Mouse (Mus musculus) limb, embryonic 11.5 days (tissue): ENCODE results near the gene Anks1. TPM values are rescaled to one million over a fixed set of nuclear protein-coding genes. Genes with fewer than 3 reads are reported as not detected.
A peak's percentile ranks its signal among the peaks of the same experiment; 100 is the strongest.

Experiments
- ATAC-seq: fragments of 200-750 bp; cut with Nextera tagmentation; 2 replicates; pipeline ENCODE4 v1.8.0; 2017; ENCODE audit warnings: low read depth; ENCODE audit not compliant: insufficient number of reproducible peaks, low FRiP score, low TSS enrichment
- DNase-seq: peaks from one replicate; pipeline ENCODE4 v3.0.0-alpha.2; 2015; ENCODE audit warnings: low spot score
- H3K27ac ChIP-seq: fragments of 300-500 bp; sonication (generic); replicated peaks from 2 replicates; pipeline ENCODE4 v1.5.1; 2014; ENCODE audit warnings: low read depth, mild to moderate bottlenecking, low read length
- H3K27me3 ChIP-seq: fragments of 300-500 bp; sonication (generic); 2 replicates; pipeline ENCODE4 v1.6.1; 2014; ENCODE audit warnings: mild to moderate bottlenecking, low read length, mixed read lengths; ENCODE audit not compliant: control insufficient read depth, insufficient read depth
- H3K36me3 ChIP-seq: fragments of 300-500 bp; sonication (generic); 2 replicates; pipeline ENCODE4 v1.6.1; 2014; ENCODE audit warnings: mild to moderate bottlenecking, low read length, moderate library complexity, mixed read lengths; ENCODE audit not compliant: control insufficient read depth, insufficient read depth
- H3K4me1 ChIP-seq: fragments of 300-500 bp; sonication (generic); 2 replicates; pipeline ENCODE4 v1.6.1; 2014; ENCODE audit warnings: low read length, mixed read lengths; ENCODE audit not compliant: control insufficient read depth, insufficient read depth
- H3K4me2 ChIP-seq: fragments of 300-500 bp; sonication (generic); 2 replicates; pipeline ENCODE4 v1.6.1; 2014; ENCODE audit warnings: low read depth, mild to moderate bottlenecking, moderate library complexity; ENCODE audit not compliant: severe bottlenecking
- H3K4me3 ChIP-seq: fragments of 300-500 bp; sonication (generic); 2 replicates; pipeline ENCODE4 v1.5.1; 2014; ENCODE audit warnings: low read depth, low read length
- H3K9ac ChIP-seq: fragments of 300-500 bp; sonication (generic); 2 replicates; pipeline ENCODE4 v1.6.1; 2014; ENCODE audit warnings: mild to moderate bottlenecking, low read length
- H3K9me3 ChIP-seq: fragments of 300-500 bp; sonication (generic); 2 replicates; pipeline ENCODE4 v1.6.1; 2016; ENCODE audit warnings: low read length; ENCODE audit not compliant: control insufficient read depth
- WGBS: fragments of 180-500 bp; shearing (Covaris S2); extraction: QIAGEN DNeasy Blood & Tissue Kit; methylation state at CpG from one replicate; pipeline ENCODE4 v1.1.7; 2014; 5-methylcytosine and 5-hydroxymethylcytosine counted together
- polyA plus RNA-seq: library from polyadenylated mRNA; unstranded; fragments of >200 nt; fragmentation: Nextera tagmentation; extraction: Ambion mirVana; gene quantifications from 2 replicates; pipeline ENCODE4 v1.2.1, GENCODE M21; 2014

Gene Anks1
- polyA plus RNA-seq, 1 experiment from 2014 or later = 12.1 TPM

DNA sequence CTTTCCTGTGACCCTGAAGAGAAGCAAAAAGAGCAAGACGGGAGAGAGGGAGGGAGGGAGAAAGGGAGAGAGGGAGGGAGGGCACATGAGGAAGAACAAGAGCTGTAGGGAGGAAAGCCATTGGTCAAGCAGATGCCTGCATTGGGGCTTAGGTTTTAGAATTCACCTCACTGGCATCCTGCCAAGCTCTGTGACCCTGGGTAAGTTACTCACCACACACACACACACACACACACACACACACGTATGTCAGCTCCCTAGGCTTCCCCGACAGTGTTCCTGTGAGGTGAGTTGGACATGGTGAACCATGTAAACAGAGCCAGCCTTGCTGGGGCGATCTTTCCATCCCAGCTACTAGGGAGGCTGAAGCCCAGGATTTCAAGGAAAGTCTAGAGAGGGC, 55.5 kb downstream of the Anks1 start:
- no peak overlapping the region for H3K4me2 ChIP-seq
- H3K9ac ChIP-seq = no peak overlapping the region
- no peaks in the 10 kb centered on the region for H3K9me3 ChIP-seq
- peaks cover 15% of the 10 kb centered on the region for H3K4me1 ChIP-seq
- no peak for ATAC-seq
- 72% methylated on average over 4 of the region's 4 CpGs for WGBS
- H3K4me3 ChIP-seq = no peak overlapping the region
- DNase-seq = no peak
- no peaks in the 10 kb centered on the region for H3K27me3 ChIP-seq
- H3K27ac ChIP-seq = no peak overlapping the region
- no peaks in the 10 kb centered on the region for H3K36me3 ChIP-seq

DNA sequence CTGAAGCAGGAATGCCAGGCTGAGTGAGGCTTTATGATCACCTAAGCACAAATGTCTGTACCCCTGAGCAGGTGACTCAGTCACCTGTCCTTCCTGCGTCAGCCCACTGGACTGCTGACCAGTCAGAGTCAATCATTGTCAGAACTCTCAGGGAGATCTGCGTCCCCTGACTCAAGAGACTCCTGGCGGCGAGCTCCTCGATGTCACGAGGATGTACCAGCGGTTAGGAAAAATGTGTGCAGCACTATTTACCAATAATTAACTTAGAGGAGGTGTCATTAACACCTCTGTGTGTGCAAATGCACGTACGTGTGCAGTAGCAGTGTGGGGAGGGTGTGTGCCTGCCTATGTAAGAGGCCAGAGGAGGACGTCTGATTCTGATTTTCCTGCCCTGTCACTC, 56.2 kb downstream of the Anks1 start:
- H3K36me3 ChIP-seq = no peaks in the 10 kb centered on the region
- no peak overlapping the region; the same call in 1 of the 2 replicates for H3K4me2 ChIP-seq
- no peak overlapping the region for H3K27ac ChIP-seq
- WGBS = 77% methylated on average over 10 of the region's 10 CpGs
- ATAC-seq (no peak), DNase-seq (no peak)
- H3K4me1 ChIP-seq = peaks cover 8% of the 10 kb centered on the region
- no peaks in the 10 kb centered on the region for H3K9me3 ChIP-seq
- no peaks in the 10 kb centered on the region for H3K27me3 ChIP-seq
- 0 out of 2 replicates have a peak overlapping the region, but pooled peaks have one; percentile 7 for H3K9ac ChIP-seq
- no peak overlapping the region for H3K4me3 ChIP-seq

DNA sequence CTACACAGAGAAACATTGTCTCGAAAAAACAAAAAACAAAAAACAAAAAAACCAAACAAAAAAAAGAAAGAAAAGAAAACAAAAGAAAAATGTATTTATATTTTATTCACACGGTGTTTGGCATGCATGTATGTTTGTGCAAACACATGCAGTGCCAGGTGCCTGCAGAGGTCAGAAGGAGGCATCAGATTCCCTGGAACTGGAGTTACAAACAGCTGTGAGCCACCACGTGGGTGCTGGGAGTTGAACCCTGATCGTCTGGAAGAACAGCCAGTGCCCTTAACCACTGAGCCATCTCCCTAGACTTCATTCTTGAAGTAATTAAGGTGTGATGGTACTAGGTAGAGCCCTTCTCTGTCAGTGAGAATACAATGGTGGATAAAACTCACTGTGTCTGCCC, 57.0 kb downstream of the Anks1 start:
- no peaks in the 10 kb centered on the region for H3K9me3 ChIP-seq
- no peak overlapping the region for H3K27ac ChIP-seq
- H3K4me3 ChIP-seq = no peak overlapping the region
- no peaks in the 10 kb centered on the region for H3K36me3 ChIP-seq
- ATAC-seq (no peak), DNase-seq (no peak)
- H3K4me2 ChIP-seq = no peak overlapping the region
- H3K4me1 ChIP-seq = peaks cover 6% of the 10 kb centered on the region
- 73% methylated on average over 4 of the region's 4 CpGs for WGBS
- H3K9ac ChIP-seq = no peak overlapping the region
- H3K27me3 ChIP-seq = no peaks in the 10 kb centered on the region

DNA sequence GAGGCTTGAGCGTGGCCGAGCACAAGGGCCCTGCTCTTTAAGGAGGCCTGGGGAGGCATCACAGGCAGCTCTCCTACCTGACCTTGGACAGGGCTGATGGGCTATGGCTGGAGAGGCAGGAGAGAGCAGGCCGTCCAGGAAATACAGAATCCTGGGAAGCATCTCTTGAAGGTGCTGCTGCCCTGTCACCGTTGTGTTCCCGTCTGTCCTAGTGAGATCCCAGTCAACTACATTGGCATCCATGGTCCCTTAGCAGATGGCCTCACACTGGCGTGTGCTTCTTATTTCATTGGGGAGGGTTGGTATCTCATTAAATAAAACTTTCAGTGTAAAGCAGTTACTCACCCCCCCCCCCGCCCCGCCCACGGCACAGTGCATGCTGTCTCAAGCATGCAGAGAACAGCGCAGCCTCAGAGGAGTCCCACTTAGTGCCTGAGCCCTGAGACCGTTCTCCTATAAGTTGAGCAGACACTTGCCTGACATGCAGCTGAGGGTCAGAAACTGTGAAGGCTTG, 57.5 kb downstream of the Anks1 start:
- H3K36me3 ChIP-seq = no peaks in the 10 kb centered on the region
- no peak for ATAC-seq
- WGBS = 86% methylated on average over 11 of the region's 11 CpGs
- H3K27ac ChIP-seq = no peak overlapping the region
- DNase-seq = no peak
- no peak overlapping the region for H3K4me2 ChIP-seq
- no peak overlapping the region for H3K4me3 ChIP-seq
- H3K9ac ChIP-seq = no peak overlapping the region
- H3K9me3 ChIP-seq = no peaks in the 10 kb centered on the region
- H3K27me3 ChIP-seq = no peaks in the 10 kb centered on the region
- peaks cover 7% of the 10 kb centered on the region for H3K4me1 ChIP-seq

DNA sequence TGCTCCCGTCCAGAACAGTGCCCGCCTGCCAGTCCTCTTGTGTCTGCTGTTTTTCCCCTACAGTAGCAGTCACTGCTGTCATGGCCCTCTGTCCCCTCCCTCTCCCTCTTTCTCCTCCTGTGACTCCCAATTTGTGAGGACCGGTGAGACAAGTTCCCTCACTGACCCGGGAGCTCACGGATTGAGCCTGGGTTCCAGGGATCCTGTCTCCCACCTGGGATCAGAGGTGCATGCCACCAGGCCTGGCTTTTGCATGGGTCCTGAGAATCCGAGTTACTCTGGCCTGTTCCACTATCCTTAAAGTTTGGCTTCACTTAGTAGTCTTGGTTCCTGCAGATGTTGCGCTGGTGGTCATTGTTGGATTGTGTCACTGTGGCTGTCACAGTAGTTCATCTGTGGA, 58.4 kb downstream of the Anks1 start:
- no peaks in the 10 kb centered on the region for H3K27me3 ChIP-seq
- H3K4me1 ChIP-seq = peaks cover 7% of the 10 kb centered on the region
- no peaks in the 10 kb centered on the region for H3K36me3 ChIP-seq
- WGBS = 84% methylated on average over 7 of the region's 7 CpGs
- no peak for DNase-seq
- H3K9ac ChIP-seq = no peak overlapping the region
- H3K9me3 ChIP-seq = no peaks in the 10 kb centered on the region
- no peak for ATAC-seq
- no peak overlapping the region for H3K4me2 ChIP-seq
- no peak overlapping the region for H3K4me3 ChIP-seq
- H3K27ac ChIP-seq = no peak overlapping the region

DNA sequence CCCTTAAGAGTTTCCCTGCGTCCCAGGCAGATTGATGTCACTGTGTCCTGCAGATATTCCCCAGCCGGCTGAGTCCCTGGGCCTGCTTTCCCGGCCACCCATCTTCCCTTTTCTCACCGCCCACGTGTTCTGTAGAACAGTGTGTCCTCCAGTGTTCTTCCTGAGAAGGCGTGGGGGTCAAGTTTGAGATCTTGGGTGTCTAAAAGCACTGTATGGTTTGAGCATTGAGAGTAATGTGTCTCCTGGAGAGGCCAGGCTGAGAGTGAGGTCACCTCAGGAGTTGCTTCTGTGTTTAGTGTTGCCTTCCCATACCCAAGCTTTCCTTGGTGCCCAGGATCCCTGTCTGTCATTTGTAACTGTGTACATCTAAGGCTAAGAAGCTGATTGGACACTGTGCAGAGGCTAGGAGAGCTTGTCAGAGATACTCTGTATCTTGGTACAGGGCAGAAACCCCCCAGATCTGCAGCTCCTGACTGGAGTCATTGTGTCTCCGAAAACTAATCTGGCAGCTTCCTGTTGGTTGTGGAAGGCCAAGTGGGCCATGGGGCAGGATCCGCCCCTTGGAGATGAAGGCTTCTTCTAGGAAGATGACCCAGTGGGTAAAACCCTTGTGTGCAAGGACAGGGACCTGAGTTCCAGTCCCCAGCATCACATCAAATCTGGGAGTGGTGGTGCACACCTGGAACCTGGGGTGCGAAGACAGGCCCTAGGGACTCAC, 59.1 kb downstream of the Anks1 start:
- H3K9ac ChIP-seq = no peak overlapping the region
- H3K4me3 ChIP-seq = no peak overlapping the region
- no peak for DNase-seq
- H3K4me2 ChIP-seq = no peak overlapping the region
- no peak overlapping the region for H3K27ac ChIP-seq
- H3K9me3 ChIP-seq = no peaks in the 10 kb centered on the region
- H3K4me1 ChIP-seq = peaks cover 7% of the 10 kb centered on the region
- ATAC-seq = no peak
- no peaks in the 10 kb centered on the region for H3K36me3 ChIP-seq
- WGBS = 91% methylated on average over 9 of the region's 9 CpGs
- H3K27me3 ChIP-seq = no peaks in the 10 kb centered on the region

DNA sequence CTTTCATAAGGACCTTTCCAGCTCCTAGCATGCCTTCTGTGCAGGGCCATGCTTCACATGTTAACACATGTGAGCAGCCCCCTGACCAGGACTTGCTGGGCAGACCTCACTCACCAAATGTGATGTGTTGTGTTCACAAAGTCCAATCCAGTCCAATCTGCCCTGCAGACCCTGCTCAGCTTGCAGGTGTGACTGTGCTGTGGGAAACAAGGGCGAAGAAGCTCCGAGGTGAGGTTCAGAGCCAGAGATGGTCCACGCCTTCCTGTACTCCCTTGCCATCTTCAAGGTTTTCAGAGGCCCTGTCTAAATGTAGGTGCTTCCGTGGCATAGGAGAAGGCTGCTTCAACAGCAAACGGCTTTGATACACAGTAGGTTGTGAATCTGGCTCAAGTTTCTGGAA, 59.8 kb downstream of the Anks1 start:
- Histone ChIP-seq H3K4me2 (no peak overlapping the region), H3K4me1 (peaks cover 7% of the 10 kb centered on the region), H3K4me3 (no peak overlapping the region), H3K9ac (no peak overlapping the region), H3K9me3 (no peaks in the 10 kb centered on the region), H3K27me3 (no peaks in the 10 kb centered on the region), H3K36me3 (no peaks in the 10 kb centered on the region), H3K27ac (no peak overlapping the region)
- no peak for ATAC-seq
- DNase-seq = no peak
- WGBS = 91% methylated on average over 5 of the region's 5 CpGs

DNA sequence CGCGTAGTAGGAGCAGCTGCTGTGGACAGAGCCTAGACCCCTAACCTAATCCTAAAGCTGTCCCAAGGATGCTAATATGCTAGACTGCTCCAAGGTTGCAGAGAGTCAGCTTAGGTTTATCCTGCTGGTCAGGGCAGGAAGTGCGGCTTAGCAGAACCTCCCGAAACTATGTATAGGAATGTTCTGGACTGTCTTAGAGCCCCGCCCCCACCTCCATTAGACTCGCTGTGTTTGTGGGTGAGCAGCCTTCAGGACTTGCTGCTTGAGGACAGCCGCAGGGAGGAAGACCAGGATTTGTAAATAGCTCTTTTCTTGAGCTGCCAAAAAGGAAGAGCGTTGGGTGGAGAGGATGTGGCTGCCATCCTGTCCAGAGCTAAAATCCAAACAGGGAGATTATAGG, 60.3 kb downstream of the Anks1 start:
- DNase-seq (peak; percentile 46), ATAC-seq (no peak)
- 81% methylated on average over 8 of the region's 8 CpGs for WGBS
- Histone ChIP-seq H3K27ac (no peak overlapping the region), H3K4me1 (peaks cover 7% of the 10 kb centered on the region), H3K36me3 (no peaks in the 10 kb centered on the region), H3K27me3 (no peaks in the 10 kb centered on the region), H3K9me3 (no peaks in the 10 kb centered on the region), H3K4me3 (no peak overlapping the region), H3K4me2 (no peak overlapping the region), H3K9ac (no peak overlapping the region)

DNA sequence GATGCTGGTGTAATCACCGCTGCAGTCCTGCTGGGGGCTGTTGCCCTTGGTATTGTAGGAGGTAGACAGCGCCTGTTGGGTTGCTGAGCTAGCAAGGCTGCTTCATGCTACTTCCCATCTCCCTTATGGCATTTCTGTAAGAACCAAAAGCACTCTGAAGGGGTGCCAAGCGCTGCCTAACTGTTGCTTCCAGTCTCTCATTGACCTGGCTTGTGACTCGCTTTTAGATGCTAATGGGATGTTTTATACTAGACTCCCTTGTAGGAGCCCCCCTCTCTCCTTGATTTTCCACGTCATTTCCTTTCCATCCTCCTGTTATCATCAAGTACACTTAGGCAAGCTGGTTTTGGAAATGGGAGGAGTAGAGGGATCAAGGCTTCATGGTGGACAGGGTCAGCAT, 60.8 kb downstream of the Anks1 start:
- Histone ChIP-seq H3K9me3 (no peaks in the 10 kb centered on the region), H3K27me3 (no peaks in the 10 kb centered on the region), H3K4me1 (peaks cover 7% of the 10 kb centered on the region; the same call in 1 of the 2 replicates), H3K9ac (no peak overlapping the region), H3K4me3 (no peak overlapping the region), H3K4me2 (no peak overlapping the region), H3K27ac (no peak overlapping the region), H3K36me3 (no peaks in the 10 kb centered on the region)
- DNase-seq (no peak), ATAC-seq (no peak)
- WGBS = 87% methylated on average over 5 of the region's 5 CpGs
